Mouse (Mus musculus): ENCODE measurements around the gene Ankrd13b. TPM values are rescaled to one million over a fixed set of nuclear protein-coding genes. Genes with fewer than 3 reads are reported as not detected.
A peak's percentile ranks its signal among the peaks of the same experiment; 100 is the strongest.

Gene Ankrd13b
- polyA plus RNA-seq, 1 experiment from 2014 or later = 12.9 TPM

DNA sequence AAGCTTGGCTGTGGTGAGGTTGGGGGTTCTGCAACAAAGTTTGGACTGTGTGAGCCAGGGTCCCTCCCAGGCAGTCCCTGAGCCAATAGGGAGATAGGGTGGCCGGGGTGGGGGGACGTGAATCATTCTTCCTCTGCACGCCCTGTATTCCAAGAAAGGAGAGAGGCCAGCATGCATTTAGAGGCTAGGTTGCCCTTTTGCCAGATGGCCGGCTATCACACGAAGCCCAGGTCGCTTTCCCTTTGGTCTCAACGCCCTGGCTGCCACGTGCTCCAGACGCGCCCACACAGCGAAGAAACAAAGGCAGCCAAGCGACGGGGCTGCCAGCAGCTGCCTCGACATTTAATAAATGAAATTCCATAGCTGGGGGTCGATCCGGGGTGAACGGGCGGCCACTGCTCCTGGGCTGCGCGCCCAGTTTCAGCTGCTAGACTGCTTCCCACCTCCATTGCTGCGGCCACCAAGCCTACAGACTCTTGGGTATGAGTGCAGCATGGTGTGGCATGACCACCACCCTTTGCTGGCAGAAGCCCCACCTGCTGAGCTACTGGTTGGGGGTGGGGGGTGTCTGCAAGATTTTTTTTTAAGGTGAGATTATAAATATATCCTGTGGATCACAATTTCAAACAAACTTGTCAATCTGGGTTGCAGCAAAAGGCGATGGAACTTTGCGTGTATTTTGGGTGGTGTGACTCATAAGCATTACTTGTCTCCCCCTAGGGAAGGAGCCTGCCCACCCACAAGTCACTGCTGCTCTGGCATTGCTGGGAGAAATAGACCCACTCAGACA is 2.2 kb upstream of the Ankrd13b start:
- no peak for TF ChIP-seq CTCF (IDR thresholded peaks at IDR 0.05; ENCODE audit: low read depth)
- Histone ChIP-seq H3K27me3 (ENCODE audit: insufficient read depth, low read length) (no peaks in the 10 kb centered on the region), H3K27ac (ENCODE audit: low read depth) (peak overlapping the region; percentile 97), H3K9ac (peak overlapping the region; percentile 93), H3K4me3 (ENCODE audit: low read depth, low read length) (peak overlapping the region; percentile 57), H3K4me2 (peak overlapping the region; percentile 90), H3K4me1 (ENCODE audit: insufficient read depth) (peaks cover 27% of the 10 kb centered on the region), H3K36me3 (ENCODE audit: insufficient read depth) (0 out of 2 replicates have a peak, but pooled peaks cover 2% of the 10 kb centered on the region), H3K9me3 (ENCODE audit: low read depth, low read length) (no peaks in the 10 kb centered on the region)
- 0% methylated on average over 23 of the region's 23 CpGs for WGBS
- ATAC-seq (ENCODE audit: insufficient read depth) (peak; percentile 79), DNase-seq (peak; percentile 94)

DNA sequence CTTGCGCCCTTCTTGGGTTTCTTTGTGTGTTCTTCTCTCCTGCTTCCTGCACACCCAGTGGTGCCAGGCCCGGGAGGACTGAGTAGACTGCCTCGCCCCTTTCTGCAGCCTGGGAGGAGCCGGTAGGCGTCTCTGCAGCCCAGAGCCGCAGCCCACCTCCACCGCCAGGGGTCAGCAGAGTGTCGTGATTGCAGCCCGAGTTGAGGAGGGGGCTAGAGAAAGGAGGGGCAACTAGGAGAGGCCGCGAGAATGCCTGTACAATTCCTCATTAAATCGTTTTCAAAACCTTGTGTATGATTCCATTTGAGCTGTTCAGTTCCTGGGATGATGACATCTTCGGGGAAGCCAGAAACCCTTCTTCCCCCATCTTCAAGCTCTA is 1.6 kb upstream of the Ankrd13b start:
- TF ChIP-seq CTCF (IDR thresholded peaks at IDR 0.05; ENCODE audit: low read depth) = peak; percentile 99
- under 1% methylated on average over 13 of the region's 13 CpGs for WGBS
- Histone ChIP-seq H3K36me3 (ENCODE audit: insufficient read depth) (no peaks in the 10 kb centered on the region), H3K27ac (ENCODE audit: low read depth) (peak overlapping the region; percentile 97), H3K27me3 (ENCODE audit: insufficient read depth, low read length) (no peaks in the 10 kb centered on the region), H3K9me3 (ENCODE audit: low read depth, low read length) (no peaks in the 10 kb centered on the region), H3K4me2 (peak overlapping the region; percentile 90), H3K4me3 (ENCODE audit: low read depth, low read length) (peak overlapping the region; percentile 57), H3K9ac (peak overlapping the region; percentile 93), H3K4me1 (ENCODE audit: insufficient read depth) (peaks cover 29% of the 10 kb centered on the region)
- DNase-seq (peak; percentile 98), ATAC-seq (ENCODE audit: insufficient read depth) (peak; percentile 75)

DNA sequence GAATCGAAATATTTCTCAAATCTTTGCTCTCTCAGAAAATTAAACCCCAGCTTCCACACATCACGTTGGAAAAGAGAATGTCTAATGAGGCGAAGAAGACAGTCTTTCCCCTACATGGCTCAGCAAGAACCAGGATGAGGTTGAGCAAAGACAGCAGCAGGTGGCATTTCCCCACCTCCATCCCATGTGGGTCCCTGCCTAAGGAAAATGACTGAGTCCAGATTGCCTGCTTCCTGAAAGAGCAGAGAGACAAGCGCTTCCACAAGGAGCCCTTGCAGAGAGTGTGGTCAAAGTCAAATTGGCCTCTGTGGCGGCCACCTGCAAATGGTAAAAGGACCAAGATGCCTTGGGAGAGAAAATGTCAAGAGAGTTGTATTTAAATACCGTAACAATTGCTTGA is 973 bp upstream of the Ankrd13b start:
- Histone ChIP-seq H3K9me3 (ENCODE audit: low read depth, low read length) (no peaks in the 10 kb centered on the region), H3K27ac (ENCODE audit: low read depth) (peak overlapping the region; percentile 51; the same call in 1 of the 2 replicates), H3K36me3 (ENCODE audit: insufficient read depth) (no peaks in the 10 kb centered on the region), H3K4me1 (ENCODE audit: insufficient read depth) (peaks cover 32% of the 10 kb centered on the region), H3K4me2 (peak overlapping the region; percentile 90), H3K27me3 (ENCODE audit: insufficient read depth, low read length) (no peaks in the 10 kb centered on the region), H3K9ac (no peak overlapping the region), H3K4me3 (ENCODE audit: low read depth, low read length) (peak overlapping the region; percentile 84)
- no peak for TF ChIP-seq CTCF (IDR thresholded peaks at IDR 0.05; ENCODE audit: low read depth)
- DNase-seq (no peak), ATAC-seq (ENCODE audit: insufficient read depth) (no peak)
- WGBS = 67% methylated on average over 6 of the region's 6 CpGs

DNA sequence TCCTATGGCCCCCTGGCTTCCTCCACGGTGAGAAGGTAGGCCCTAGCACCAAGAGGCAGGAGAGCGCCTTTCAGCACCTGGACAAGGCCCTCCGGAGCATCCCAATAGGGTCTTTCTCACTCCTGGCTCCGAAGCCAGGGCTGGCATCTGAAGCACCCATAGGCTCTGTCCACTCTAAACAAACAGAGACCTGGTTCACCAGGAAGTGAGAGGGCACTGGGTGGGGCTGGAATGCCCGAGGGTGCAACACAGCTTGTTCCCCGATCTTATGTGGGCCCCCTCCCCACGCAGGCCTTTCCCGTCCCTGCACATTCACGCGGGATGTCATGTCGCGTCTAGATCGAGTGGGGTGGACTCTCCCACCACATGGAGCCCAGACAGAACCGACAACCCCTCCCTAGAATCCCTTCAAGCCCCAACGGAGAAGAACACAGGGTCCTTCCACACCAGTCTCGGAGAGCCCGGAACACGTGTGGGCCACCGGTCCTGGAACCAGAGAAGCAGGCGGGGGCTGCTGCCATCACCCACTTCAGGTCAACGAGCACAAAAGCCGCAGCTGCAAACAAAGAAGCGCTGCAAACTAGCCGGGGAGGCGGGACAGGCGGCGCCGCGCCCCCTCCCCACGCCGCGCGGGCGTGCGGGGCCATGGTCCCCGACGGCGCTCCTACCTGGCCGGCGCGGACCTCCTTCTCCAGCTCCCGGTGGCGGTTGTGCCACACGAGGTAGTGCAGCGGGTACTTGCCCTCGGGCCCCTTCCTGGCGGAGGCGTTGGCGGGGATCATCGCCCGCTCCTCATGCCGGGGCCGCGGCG is 502 bp downstream of the Ankrd13b start:
- peak overlapping the region; percentile 84 for H3K4me3 ChIP-seq (ENCODE audit: low read depth, low read length)
- ATAC-seq (ENCODE audit: insufficient read depth) (no peak), DNase-seq (peak; percentile 56)
- no peak for TF ChIP-seq CTCF (IDR thresholded peaks at IDR 0.05; ENCODE audit: low read depth)
- peak overlapping the region; percentile 80 for H3K4me2 ChIP-seq
- no peak overlapping the region for H3K27ac ChIP-seq (ENCODE audit: low read depth)
- 3% methylated on average over 47 of the region's 55 CpGs for WGBS
- H3K9me3 ChIP-seq (ENCODE audit: low read depth, low read length) = no peaks in the 10 kb centered on the region
- peaks cover 30% of the 10 kb centered on the region for H3K4me1 ChIP-seq (ENCODE audit: insufficient read depth)
- H3K36me3 ChIP-seq (ENCODE audit: insufficient read depth) = no peaks in the 10 kb centered on the region
- H3K27me3 ChIP-seq (ENCODE audit: insufficient read depth, low read length) = no peaks in the 10 kb centered on the region
- H3K9ac ChIP-seq = peak overlapping the region; percentile 88

DNA sequence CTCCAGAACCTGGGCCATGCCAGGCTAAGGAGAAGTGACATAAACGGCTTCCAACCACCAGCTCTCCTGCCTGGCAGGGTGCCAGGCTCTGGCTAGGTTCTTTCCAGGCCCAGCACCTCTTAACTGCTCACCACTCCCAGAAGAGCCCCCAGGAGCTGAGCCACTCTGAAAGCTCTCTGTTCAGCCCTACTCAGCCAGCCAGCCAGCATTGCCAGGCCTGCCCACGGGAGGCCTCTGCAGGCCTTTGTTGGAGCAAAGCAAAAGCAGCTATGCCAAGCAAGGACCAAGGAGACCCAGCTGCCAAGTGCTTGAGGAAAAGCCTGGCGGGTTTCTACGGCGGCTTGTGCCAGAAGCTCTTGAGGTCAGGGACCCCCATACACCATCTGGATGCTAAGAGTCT is 2.7 kb downstream of the Ankrd13b start:
- H3K27ac ChIP-seq (ENCODE audit: low read depth) = no peak overlapping the region
- no peaks in the 10 kb centered on the region for H3K9me3 ChIP-seq (ENCODE audit: low read depth, low read length)
- peak; percentile 49 for DNase-seq
- 63% methylated on average over 5 of the region's 5 CpGs for WGBS
- no peaks in the 10 kb centered on the region for H3K27me3 ChIP-seq (ENCODE audit: insufficient read depth, low read length)
- H3K4me3 ChIP-seq (ENCODE audit: low read depth, low read length) = no peak overlapping the region
- H3K4me1 ChIP-seq (ENCODE audit: insufficient read depth) = peaks cover 28% of the 10 kb centered on the region
- no peaks in the 10 kb centered on the region for H3K36me3 ChIP-seq (ENCODE audit: insufficient read depth)
- no peak for ATAC-seq (ENCODE audit: insufficient read depth)
- no peak for TF ChIP-seq CTCF (IDR thresholded peaks at IDR 0.05; ENCODE audit: low read depth)
- no peak overlapping the region for H3K9ac ChIP-seq
- H3K4me2 ChIP-seq = no peak overlapping the region

DNA sequence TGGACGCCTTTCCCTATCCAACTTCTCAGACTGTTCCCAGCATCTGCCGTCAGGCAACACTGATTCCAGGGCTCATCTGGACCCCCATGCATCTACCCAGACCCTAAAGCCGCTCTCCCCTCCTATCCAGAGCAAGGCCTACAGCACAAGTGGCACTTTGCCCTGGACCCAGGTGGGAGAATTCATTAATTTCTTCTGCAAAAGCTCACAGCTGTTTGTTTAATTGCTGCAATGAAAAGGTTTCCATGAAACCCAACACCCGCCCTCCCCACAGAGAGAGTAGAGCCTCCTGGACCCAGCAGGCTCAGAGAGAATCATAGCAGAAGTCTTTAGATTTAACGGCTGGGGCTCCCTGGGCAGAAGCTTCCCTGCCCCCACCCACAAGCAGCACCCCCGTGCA is 4.2 kb downstream of the Ankrd13b start:
- ATAC-seq (ENCODE audit: insufficient read depth) (no peak), DNase-seq (no peak)
- TF ChIP-seq CTCF (IDR thresholded peaks at IDR 0.05; ENCODE audit: low read depth) = no peak
- Histone ChIP-seq H3K36me3 (ENCODE audit: insufficient read depth) (no peaks in the 10 kb centered on the region), H3K4me3 (ENCODE audit: low read depth, low read length) (no peak overlapping the region), H3K9me3 (ENCODE audit: low read depth, low read length) (no peaks in the 10 kb centered on the region), H3K9ac (no peak overlapping the region), H3K27me3 (ENCODE audit: insufficient read depth, low read length) (no peaks in the 10 kb centered on the region), H3K4me1 (ENCODE audit: insufficient read depth) (peaks cover 28% of the 10 kb centered on the region), H3K4me2 (no peak overlapping the region), H3K27ac (ENCODE audit: low read depth) (no peak overlapping the region)
- WGBS = 51% methylated on average over 6 of the region's 6 CpGs

All from lung, embryonic 14.5 days (tissue).